Mouse (Mus musculus): ENCODE measurements around the gene Pola2.

The Pola2 gene

DNA sequence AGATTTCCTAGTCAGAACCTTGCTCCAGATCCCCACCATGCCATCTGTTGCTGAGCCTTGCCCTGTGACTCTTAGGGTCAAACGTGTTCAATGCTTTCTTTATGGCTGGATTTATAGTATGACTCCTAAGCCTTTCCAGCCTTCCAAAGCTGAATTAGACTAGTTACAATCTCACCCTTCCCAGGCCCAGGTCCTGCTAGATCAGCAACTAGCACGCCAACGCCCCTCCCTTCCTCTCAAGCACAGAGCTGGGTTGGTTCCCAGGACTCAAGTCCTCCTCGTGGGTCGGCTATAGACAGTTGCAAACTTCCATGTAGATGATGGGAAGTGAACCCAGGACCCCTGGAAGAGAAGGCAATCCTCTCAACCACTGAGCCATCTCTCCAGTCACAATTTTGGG lies 28.3 kb downstream of the Pola2 start:
- DNase-seq = no peak

DNA sequence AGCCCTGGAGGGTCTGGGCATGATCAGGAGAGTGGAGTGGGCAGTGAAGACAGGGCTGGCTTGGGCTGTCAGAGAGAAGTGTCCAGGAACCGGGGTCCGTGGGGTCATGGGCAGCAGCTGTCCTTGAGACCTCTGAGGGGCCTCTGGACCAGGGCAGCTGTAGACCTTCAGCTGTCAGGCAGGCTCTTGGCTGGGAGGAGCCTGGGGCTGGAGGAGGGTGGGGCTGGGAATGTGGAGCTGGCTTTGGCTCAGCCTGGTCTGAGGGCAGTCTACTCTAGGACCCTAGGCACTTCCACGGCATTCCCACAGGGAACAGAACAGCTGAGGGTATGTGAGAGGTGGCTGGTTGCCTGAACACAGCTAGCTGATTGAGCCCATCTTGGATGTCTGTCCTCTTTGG lies 28.7 kb downstream of the Pola2 start:
- DNase-seq = no peak

DNA sequence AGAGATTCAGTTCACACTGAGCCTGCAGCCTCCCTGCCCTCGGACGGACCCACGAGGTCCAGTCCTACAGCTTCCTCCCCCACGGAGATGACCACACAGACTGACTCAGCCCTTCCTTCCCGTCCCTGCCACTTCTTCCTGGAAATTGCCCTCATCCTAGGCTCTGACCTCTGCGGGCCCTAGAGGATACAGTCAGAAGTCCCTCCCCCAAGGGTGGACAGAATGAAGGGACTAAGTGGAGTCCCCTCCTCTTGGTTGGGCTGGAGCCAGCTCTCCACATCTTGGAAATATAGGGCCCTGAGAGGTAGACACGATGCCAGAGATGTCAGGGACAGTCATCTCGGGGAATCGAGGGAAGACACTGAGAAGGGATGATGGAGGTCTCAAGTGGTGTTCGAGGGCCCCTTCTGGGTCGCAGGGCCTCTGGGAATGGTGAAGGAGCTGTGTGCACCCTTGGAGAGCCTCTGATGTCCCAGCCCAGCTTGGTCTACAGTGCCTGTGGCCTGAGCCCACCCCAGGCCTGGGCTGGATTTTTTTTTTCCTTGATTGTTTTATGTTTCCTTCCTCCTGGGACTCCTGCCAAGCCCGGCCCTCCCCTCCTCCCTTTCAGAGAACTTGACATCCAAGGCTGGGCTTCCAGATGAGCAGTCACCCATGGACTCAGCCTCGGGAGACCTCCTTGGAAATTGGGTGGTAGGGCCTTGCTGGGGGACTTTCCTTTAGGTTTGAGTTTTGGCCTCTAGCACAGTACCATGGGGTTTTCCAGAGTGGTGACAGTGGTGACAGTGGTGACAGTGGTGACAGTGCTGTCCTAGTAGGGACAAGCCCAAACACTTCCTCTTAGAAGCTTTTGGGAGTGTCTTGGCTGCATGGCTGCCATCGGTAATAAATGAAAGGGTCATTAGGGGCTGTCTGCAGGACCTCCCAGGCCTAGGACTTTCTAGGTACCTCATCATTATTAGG lies 34.1 kb downstream of the Pola2 start:
- no peak for DNase-seq

DNA sequence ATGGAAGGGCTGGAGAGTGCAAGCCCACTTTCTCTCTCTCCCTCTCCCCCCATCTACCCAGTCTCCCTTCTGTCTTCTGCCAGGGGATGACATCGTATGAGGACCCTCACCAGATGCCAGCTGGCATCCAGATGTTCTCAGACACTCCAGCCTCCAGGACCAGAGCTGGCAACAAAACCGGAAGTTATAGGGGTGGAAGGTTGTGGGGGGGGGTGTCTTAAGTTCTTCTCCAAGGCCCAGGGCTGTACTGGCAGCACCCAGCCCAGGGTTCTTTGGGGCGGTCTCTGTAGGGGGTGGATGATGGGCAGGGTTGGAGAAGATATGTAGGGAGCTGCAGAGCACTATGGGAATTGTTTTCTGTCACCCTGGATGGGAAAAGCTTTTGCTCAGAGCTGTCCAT lies 35.5 kb downstream of the Pola2 start:
- no peak for DNase-seq

DNA sequence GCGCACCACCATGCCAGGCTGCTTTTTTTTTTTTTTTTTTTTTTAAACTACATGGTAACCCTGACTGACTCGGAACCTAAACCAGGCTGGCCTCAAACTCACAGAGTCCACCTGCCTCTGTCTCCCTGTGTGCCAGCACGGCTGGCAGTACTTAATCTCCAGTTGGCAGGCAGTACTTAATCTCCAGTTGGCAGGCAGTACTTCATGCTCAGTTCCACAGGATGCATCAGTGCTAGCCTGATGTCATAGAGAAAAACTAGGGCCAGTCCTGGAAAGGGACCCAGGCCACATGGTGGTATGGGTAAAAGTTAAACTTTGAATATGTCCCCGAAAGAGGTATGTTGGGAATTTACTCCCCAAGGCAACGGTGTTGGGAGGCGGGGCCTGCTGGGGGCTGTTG lies 35.9 kb downstream of the Pola2 start:
- DNase-seq = no peak

DNA sequence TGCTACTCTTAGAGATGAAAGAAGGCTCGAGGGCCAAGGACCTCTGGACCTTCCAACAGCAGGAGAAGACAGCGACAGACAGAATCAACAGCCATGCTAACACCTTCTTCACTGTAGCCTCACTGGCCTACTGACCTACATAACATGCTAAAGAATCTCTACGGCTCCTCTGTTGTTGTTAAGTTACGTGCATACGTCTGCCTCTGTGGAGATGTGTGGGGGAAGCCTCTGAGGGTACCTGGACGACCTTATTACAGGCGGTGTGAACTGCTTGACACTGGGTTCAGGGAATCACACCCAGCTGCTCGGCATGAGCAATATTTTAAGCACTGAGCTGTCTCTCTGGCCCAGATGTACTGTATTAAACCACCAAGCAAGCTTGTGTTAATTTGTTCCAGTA lies 36.5 kb downstream of the Pola2 start:
- DNase-seq = no peak

DNA sequence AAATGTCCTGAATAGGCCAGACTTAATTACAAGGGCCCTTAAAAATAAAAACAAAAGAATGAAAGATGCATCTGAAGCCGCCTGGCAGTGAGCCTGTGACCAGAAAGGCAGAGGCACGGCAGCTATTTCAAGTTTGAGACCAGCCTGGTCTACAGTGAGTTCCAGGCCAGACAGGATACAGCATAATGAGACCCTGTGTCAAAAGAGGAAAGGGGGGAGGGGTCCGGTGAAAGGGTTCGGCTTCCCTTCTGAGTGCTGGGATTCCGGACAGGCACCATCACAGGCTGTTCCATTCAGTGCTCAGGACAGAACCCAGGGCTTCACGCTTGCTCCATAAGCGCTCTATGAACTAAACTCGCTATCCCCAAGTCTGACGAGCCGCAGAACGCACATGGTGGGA lies 37.0 kb downstream of the Pola2 start:
- DNase-seq = no peak

DNA sequence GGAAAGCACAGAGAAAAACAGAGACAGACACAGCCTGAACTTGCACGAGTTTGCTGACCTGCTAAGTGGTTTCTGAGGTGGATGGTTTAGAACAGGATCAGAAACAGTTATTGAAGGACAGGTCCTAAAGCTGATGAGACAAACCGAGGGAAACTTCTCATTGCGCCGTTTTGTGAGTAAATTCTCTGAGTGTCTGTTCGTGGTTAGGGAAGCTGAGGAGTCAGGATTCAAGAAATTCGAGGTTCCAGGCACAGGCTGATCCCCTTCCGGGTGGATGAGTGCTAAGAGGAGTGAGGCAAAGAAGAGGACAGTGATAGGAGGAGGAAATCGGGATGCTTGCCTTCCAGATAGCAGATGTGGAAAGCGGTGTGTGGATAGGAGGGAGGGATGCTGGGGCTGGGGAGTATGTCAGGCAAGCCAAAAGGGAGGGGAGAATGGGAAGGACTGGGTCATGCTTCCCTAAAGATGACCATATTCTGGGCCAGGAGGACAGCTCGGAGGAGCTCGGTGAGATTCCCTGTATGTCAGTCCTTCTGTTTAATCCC lies 38.6 kb downstream of the Pola2 start:
- DNase-seq = no peak

DNA sequence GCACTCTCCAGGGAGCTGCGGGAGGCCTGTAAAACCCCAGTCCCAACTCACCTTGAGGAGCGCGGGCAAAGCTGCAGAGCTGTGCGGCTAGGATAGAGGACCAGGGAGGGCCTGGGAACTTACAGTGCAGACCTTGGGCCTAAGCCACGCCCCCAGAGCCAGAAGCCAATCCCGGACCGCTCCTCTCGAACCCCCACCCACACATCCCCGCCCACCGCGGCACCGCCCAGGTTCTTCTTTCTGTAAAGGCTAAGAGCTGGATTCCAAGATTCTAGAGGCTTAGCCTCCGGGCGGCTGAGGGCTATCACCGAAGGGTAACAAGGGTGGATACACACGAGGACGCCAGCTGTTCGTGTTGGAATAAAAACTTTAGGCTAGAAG lies 39.3 kb downstream of the Pola2 start, which contains the start of gene Cdc42ep2:
TSS of gene Cdc42ep2 (minus strand) at position 104 of the 381 bp plus-strand sequence.
- DNase-seq = peak; percentile 89

DNA sequence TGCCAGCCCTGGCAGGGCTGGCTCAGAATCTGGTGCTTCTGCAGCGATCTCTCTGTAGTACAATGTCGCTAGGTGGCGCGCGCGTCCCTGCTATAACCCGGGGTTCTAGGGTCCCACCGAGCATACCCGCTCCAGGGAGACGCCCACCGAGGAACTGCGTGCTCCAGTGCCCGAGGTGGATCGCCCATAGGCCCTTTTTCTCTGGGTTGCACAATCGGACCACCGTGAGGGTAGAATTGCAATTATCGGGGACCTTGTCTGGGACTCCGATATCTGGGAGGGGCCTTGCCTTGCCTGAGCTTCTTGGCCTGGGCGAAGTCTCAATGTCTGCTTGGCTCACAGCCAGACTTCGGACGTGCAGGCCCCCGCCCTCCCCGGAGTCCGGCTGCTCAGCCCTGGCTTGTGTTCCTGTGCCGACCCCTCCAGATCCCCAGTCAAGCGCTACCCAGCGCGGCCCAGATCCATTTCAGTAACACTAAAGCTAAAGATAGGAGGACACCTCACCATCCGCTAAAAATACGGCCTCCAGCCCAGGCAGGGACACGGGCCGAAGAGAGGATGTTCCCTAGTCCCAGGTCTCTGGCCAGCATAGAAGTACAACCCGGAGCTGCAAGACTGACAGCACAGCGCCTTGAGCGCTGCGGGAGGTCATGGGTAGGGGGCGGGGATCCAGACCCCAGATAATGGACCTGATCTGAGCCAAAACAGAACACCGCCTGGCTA lies 39.9 kb downstream of the Pola2 start:
- peak; percentile 82 for DNase-seq

DNA sequence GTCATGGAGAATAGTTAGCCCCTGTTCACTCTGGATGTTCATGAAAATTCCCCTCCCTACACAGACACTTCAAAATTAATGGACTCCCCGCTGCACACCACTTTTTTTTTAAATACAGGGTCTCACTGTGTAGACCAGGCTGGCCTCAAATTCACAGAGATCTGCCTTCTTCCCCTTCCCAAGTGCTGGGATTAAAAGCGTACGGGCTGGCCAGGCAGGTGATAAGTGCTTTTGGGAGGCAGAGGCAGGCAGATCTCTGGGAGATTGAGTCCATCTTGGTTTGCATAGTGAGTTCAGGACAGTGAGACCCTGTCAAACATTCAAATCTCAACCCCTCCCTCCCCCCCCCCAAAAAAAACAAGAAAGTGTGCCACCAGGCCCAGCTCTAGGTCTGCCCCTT lies 41.0 kb downstream of the Pola2 start:
- DNase-seq = no peak

DNA sequence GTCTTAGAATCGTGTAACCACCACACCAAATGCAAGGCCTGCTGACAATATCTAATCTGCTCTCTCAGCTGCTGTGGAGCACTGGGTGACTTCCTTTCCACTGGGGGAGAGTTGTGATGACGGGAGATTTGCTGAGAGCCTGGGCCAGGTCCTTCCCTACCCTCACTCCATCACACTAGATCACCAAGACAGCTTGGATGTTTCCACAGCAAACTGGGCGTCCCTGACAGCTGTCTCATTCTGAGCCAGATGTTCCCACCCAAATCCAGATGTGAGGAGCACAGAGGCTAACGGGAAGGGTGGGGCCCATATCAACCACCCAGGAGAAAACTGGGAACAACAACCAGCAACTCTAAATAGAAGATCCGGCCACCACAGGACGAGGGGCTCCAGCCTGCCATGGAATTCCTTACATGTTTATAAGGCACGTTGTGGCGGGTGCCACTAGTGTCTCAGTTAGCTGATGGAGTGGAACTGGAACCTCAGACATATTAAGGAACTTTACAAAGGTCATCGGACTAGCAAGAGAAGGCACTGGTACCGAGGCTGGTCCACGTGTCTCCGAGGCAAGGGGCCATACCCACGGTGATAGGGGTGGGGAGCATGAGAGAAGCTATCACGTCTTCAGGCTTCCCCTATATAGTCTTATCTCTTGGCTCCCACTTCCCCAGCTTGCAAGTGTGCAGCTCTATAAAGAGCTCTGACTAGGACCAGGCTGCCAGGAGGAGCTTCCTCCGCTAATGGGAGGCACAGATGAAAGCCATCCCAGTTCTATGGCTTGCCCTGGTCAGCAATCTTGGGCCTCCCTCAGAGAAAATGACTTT lies 41.7 kb downstream of the Pola2 start:
- DNase-seq = no peak

DNA sequence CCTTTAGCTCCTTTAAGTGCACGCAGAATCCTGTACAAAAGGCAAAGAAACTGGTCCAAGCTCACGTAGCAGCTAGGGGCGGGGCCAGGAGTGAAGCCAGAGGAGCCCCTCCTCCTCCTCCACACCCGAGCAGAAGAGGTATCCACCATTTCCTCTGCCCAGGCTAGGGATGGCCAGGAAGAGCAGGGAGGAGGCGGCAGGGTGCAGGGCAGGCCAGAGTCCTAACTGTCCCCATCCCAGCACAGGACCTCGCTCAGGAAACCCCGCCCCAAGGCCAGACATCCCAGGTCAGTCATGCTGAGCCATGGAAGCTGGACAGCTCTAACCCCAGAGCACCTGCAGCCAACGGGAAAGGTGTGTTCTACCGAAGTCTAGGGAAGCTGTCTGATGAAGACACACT lies 42.3 kb downstream of the Pola2 start:
- DNase-seq = no peak

DNA sequence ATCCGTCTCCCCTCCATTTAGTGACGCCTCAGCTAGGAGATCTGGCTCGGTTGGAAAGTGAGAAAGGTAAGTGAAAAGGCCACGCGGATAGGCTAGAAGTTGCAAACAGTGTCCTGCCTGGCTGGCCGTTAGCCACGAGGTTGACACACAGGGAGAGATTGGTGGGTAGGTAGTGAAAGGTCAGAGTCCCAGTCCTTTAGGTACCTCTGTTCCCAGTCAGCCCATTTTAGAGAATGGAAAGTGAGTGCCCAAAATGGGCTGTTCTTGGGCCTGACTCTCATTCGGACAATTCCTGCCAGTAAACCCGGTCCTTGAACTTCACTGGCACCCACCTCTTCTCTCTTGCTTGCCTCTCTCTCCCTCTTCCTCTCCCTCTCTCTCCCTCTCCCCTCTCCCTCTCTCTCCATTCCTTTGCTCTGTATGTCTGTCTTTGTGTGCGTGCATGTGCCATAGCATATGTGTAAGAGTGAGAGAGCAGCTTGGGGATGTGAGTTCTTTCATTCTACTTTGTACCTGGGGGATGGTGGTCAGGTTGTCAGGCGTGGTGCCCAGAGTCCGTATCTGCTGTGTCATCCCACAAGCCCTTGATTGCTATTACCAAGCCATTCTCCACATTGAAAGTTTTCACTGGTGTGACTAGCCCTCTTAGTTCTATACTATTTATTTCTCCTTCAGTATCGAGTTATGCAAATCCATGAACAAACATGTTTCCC lies 50.8 kb downstream of the Pola2 start, which contains the start of gene Dpf2:
TSS of gene Dpf2 (minus strand) at position 4 of the 713 bp plus-strand sequence.
- no peak for DNase-seq

DNA sequence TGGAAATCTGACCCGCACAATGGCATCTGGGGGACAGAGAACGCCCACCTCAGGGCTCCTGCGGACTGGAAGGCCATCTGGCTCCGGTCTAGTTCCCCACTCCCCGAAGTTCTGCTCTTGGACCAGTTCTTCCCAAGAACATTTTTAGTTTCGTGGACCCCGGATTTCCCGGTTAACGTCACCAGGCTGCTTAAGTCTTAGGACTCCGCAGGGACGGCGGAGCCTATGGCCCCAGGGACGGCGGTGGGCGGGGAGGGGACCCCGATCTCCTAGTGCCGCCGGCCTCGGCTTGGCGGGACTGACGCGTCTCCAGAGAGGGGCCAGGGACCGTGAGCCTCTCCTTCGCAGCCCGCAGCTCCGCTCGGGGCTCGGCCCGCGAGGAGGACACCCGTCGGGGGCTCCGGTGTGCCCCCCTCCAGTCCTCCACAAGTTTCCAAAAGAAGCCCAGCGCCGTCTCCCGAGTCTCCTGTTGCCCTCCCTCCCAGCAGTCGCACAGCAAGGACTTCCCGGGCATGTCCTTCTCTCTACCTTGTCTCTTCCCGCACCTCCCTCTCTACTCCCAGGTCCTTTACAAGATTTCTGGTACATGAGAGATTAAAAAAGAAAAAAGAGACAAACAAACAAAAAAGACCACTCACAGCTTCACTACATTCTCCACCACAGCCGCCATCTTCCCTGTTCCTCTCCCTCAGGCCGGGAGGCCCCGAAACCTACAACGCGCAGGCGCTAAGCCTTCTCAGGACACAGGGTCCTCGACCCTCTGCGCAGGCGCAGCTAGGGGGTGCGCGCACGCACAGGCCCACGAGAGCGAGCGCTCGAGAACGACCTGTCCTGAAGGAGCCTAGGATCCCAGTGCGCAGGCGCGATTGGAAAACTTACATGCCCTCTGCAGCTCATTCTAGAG lies 51.6 kb downstream of the Pola2 start:
- peak; percentile 98 for DNase-seq

DNA sequence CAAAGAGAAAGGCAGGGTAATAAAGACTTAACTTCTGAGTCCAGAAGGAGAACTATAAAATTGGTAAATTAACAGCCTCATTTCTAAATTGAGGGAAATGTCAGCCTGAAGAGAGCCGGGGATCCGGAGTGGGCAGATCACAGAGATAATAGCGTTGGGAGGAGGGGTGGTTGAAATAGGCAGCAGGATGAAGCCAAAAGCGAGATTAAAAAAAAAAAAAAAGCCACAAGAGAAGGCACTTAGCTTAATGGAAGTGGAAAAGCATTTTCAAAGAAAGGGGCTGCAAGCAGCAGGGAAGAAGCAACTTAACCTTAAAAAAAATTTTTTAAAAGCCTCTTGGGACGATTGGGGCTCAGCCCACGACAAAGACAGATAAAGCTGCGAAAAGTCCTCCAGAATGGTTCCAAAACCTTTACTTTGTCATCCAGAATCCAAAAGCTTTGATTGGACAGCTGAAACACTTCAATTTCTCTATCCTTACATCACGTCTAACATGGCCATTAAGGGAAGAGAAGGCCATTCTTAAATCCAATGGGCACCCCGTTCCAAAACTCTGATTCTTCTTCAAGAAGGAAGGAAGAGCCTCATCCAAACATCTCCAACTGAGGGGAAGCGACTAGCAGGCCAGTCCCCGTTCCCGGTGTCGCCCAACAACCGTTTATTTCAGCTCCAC lies 52.4 kb downstream of the Pola2 start:
- DNase-seq = no peak

DNA sequence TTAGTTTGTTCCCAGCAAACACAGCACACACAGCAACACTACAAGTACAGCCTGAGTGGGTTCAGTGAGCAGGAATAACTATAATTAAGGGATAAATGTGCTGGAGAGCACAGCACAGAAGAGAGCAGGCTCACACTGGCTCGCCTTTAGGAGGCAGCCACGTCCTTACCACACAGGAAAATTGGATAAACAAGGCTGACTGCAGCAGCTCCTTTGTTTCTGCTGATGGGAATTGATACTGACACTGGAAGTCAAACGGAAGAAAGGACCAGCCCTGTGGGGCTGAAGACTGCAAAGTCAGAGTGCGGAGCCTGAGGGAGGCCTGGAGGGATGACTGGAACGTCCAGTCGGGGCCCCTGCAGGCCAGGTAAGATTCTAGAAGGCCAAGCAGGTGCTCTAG lies 53.8 kb downstream of the Pola2 start:
- DNase-seq = no peak

DNA sequence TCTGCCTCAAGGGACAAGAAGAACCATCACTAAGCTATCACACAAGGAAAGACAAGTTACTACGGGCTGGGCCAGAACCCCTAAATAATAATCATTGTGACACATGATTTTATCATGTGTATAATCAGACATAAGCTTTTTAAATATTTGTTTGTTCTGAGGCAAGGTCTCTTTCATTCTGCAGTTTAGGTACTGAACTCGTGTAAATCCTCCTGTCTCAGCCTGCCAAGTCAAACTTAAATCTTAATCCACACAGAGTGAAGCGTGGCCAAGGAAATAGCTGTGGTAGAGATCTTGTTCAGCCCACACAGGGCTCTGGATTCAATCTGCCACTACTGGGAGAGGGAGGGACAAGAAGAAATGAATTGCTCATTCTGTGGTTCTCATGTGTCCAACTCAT lies 56.7 kb downstream of the Pola2 start:
- DNase-seq = no peak

DNA sequence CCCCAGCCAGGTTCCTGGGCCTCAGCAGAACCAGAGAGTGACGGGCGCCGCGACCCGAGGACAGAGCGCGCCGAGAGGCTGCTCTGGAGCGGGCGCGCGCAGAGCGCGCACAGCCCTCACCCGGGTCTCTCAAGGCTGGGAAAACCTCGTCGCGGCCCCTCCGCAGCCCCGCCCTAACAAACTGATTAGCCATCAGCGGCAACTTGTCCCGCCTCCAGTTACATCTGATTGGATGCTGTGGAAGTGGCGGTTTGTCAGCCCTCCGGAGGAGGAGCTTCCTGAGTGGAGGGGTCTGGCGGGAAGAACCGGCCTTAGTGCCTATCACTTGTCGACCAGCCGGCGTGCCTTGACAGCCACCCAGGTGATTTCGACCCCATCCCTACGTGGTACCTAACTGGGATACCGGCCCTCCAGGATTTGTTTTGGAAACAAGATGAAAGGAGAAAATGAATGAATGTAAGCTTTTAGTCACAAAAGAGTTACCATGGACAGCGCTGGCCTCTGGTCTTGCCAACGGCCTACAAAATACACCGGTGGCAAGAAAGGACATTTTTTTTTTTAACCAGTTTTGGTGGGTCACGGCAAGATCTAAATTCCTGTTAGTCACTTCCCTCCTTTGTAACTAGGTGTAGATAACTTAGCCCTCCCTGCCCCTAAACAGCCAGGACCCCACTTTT lies 69.9 kb downstream of the Pola2 start, which contains the start of gene Tigd3:
TSS of gene Tigd3 (minus strand) at position 148 of the 677 bp plus-strand sequence.
- DNase-seq = peak; percentile 94

Measured in right cerebral cortex, postnatal 25 days (tissue).